Mouse (Mus musculus): ENCODE data around the gene Foxred2.

The Foxred2 gene

DNA sequence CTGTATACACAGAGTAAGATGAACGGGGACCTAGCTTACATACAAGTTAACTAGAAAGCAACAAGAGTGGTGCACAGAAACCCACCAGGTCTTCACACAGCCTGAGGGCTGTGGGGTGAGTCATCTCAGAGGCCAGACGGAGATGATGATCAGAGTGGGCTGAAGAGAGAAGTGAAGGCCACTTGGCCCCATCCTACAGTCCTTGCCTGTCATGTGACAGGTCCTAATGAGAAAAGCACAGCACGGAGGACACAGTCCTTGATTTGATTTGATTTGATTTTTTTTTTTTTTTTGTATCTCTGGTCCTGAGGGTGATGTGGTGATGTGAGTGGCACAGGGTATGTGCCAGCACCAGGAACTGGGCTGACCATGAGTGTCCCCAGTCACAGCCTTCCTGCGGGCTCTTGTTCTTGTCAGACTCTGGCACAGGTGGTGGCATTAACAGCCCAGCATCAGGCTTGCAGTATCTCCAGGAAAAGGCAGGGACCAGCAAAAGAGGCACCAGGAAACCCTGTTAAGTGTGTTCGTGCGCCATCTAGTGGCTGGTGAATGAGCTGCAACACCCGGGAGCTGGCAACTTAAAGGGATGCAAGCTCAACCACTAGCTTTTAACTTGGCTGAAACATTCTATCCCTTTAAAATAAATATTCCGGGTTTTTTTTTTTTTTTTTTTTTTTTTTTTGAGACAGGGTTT lies 39.5 kb downstream of the Foxred2 start:
- DNase-seq (ENCODE audit: low read depth, low spot score), result peak; percentile 93

DNA sequence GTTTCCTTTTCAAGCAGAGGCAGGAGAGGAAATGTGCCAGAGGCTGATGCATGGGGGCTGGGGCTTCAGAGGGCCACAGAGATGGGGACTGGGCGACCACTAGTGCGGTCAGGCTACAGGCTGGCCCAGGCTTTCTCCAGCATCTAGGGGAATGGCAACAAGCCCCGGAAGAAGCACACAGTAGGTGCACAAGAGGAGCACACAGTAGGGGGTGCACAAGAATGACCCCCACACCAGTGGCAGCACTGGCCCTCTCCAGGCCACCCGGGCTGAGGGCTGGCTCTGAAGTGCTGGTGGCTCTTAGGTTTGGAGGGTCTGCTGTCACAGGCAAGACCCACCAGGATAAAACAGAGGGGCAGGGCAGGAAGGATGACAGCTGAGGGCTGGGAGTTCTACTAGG lies 41.2 kb downstream of the Foxred2 start:
- no peak for DNase-seq (ENCODE audit: low read depth, low spot score)

GRCm38 (mm10) chr15:77914507-77914906 lies 42.0 kb downstream of the Foxred2 start:
- DNase-seq (ENCODE audit: low read depth, low spot score), result no peak

GRCm38 (mm10) chr15:77913054-77913453 lies 43.5 kb downstream of the Foxred2 start:
- no peak for DNase-seq (ENCODE audit: low read depth, low spot score)

DNA sequence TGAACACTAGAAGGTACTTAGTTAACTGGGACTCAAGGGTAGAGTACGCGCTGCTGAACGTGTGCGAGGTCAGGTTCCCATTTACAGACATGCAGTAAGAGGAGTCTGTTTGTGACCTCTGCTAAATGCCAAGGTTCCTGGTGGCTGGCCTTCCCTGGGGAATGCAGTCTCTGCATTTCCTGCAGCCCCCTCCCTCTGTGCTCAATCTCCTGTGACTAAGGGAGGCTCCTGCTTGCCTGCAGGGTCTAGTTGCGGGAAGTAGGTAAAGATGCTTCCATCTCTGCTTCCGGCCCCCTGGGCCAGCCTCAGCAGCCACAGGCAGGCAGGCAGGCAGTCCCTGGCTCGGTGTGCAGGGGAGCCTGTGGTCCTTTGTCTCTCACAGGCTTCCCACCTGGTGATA lies 43.9 kb downstream of the Foxred2 start:
- DNase-seq (ENCODE audit: low read depth, low spot score), result peak; percentile 50

GRCm38 (mm10) chr15:77912048-77912447 lies 44.5 kb downstream of the Foxred2 start:
- DNase-seq (ENCODE audit: low read depth, low spot score), result no peak

DNA sequence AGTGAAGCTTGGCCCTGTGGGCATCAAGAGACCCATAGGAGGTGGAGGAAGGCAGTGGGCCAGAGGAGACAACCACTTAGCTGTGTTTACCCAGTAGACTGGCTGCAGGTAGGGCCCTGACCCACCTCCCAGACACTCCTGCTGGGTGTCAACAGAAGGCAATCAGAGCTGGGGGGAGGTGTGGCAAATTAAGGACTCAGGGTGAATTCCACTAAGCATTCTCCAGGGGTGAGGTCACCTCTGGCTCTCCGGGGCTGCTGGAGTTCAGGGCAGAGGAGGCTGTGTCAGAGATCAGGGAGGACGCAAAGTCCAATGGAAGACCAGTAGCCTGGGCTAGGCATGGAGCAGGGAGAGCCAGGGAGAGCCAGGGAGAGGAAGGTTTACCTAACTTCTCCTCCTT lies 45.5 kb downstream of the Foxred2 start:
- DNase-seq (ENCODE audit: low read depth, low spot score), result peak; percentile 89

- peak; percentile 34 for DNase-seq (ENCODE audit: low read depth, low spot score)
These were observed 48.6 kb downstream of the Foxred2 start for GRCm38 (mm10) chr15:77907646-77908518.

DNA sequence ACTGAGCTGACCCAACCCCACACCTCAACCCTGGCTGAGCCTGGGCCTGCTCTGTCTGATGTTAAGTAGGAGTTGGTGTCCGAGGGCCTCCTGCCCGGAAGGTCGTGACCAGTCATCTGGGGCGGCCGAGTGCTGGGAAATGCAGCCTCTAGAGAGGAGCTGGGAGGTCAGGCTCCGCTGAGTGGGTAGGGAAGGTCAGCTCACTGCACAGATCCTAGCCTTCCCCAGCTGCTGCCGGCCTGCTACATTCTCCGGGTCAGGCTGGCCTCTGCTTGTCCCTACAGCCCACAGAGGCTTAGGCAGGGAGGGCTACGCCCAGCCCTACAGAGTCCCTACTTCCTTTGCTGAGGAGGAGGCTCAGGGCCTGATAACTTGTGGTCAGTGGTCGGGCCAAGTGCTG lies 50.0 kb downstream of the Foxred2 start:
- DNase-seq (ENCODE audit: low read depth, low spot score), result no peak

DNA sequence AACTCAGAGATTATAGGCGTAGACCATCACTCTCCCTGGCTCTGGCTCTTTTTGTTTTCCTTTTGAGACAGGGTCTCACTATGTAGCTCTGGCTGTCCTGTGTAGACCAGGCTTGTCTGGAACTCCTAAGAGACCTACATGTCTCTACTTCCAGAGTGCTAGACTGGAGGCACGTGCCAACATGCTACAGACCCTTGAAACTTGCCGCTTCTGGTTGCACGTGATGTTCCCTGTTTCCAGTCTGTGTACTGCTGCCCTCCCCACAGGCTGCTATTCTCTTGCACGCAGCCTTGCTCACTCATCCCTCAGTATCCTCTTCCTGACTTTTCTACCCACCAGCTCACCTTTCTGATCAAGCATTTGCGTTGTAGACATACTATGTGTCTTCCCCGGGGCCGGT lies 50.4 kb downstream of the Foxred2 start:
- no peak for DNase-seq (ENCODE audit: low read depth, low spot score)

- DNase-seq (ENCODE audit: low read depth, low spot score), result peak; percentile 95
These were observed 51.1 kb downstream of the Foxred2 start for GRCm38 (mm10) chr15:77905275-77905970.

DNA sequence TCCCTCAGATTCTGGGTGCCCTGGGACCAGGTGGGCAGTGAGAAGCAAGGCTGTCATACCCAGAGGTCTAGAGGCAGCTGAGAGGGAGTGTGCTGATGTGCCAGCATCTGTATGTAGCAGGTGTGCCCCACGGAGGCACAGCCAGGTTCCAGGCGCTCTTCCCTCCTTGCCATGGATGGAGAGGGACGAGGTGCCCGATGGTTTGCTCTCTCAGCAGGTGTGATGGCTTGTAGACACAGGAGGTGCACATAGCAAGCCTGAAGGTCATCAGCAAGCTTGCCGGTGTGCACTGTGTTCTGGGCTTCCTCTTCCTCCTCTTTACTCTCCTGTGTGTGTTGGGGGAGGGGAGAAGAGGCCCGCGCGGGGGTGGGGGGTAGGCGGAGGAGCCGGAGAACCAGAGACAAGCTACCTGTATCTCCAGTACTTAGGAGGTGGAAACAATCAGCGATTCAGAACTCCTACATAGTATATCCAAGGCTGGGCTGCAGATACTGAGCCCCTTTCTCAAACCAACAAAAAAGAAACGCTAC lies 52.1 kb downstream of the Foxred2 start:
- no peak for DNase-seq (ENCODE audit: low read depth, low spot score)

GRCm38 (mm10) chr15:77903176-77903575 lies 53.3 kb downstream of the Foxred2 start:
- no peak for DNase-seq (ENCODE audit: low read depth, low spot score)

- no peak for DNase-seq (ENCODE audit: low read depth, low spot score)
These were observed 61.6 kb downstream of the Foxred2 start for GRCm38 (mm10) chr15:77894926-77895325.

GRCm38 (mm10) chr15:77893292-77893691 lies 63.2 kb downstream of the Foxred2 start:
- DNase-seq (ENCODE audit: low read depth, low spot score), result no peak

DNA sequence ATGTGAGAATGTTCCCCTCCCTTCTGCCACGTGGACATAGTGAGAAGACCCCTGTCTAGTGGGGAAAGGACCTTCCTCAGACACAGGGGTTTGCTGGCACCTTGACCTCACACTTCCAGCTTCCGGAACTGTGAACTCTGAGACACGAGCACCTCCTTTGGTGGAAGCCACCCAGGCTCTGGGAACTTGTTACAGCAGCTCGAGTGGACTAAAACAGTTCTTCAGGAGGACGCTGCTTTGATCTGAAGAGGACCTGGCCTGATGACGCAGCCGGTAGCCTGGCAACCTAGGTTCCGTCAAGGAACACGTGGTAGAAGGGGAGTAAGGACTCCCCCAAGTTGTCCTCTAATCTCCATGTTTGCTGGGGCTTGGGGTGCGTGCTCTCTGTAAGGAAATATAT lies 64.1 kb downstream of the Foxred2 start:
- no peak for DNase-seq (ENCODE audit: low read depth, low spot score)

- DNase-seq (ENCODE audit: low read depth, low spot score), result no peak
These were observed 64.8 kb downstream of the Foxred2 start for GRCm38 (mm10) chr15:77891766-77892165.
